Mouse (Mus musculus): ENCODE results near the gene Slc4a1ap. TPM values are rescaled to one million over a fixed set of nuclear protein-coding genes. Genes with fewer than 3 reads are reported as not detected.
"Not testable (repeated sequence)": the region's sequence is repeated elsewhere in the genome, so short reads cannot be mapped to it uniquely, and the experiment has no call there.

Slc4a1ap gene
- polyA plus RNA-seq, 1 experiment: 16.9 TPM

- H3K36me3 ChIP-seq (ENCODE audit: control insufficient read depth, insufficient read depth, low read length): no peaks in the 10 kb centered on the region; the same call in 1 of the 2 replicates
- H3K4me1 ChIP-seq (ENCODE audit: control insufficient read depth, insufficient read depth, low read length): peaks cover 8% of the 10 kb centered on the region
- TF ChIP-seq POLR2A (IDR thresholded peaks at IDR 0.05; ENCODE audit: control insufficient read depth, low read depth, low read length): peak; percentile 75
- TF ChIP-seq CTCF (IDR thresholded peaks at IDR 0.05; ENCODE audit: control insufficient read depth, insufficient read depth, insufficient replicate concordance, low read depth, low read length): no peak
- peak within 1 kb of the TSS; percentile 97 for H3K4me3 ChIP-seq (ENCODE audit: control insufficient read depth, low read depth, low read length)
- H3K27me3 ChIP-seq (ENCODE audit: control insufficient read depth, insufficient read depth, low read length): no peaks in the 10 kb centered on the region
- peak within 1 kb of the TSS; percentile 91 for H3K27ac ChIP-seq (ENCODE audit: control insufficient read depth, insufficient read depth, low read depth, low read length)
Measured at GRCm38 (mm10) chr5:31494513-31495297, 32.1 kb upstream of the Slc4a1ap start, which contains the start of gene Gpn1. TSS of gene Gpn1 (plus strand) at chr5:31494741.

DNA sequence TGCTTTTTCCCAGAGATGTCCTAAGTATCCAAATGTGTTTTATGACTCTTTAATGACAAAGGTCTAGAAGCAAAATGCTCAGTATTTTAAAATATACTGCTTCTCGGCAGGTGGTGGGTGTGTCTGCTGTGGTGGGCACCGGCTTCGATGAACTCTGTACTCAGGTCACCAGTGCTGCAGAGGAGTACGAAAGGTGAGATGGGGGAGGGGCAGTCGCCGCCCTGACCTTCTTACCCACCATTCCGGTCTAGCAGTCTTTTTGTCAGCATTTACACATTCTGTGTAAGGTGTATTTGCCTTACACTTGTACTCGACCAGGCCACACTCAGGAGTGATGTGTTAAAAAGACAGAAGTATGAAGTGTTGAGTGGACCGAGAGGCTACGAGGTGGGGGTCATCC, 22.0 kb upstream of the Slc4a1ap start:
- Histone ChIP-seq H3K36me3 (ENCODE audit: control insufficient read depth, insufficient read depth, low read length) (peaks cover 2% of the 10 kb centered on the region), H3K27ac (ENCODE audit: control insufficient read depth, insufficient read depth, low read depth, low read length) (no peak overlapping the region)
- TF ChIP-seq CTCF (IDR thresholded peaks at IDR 0.05; ENCODE audit: control insufficient read depth, insufficient read depth, insufficient replicate concordance, low read depth, low read length): no peak
- TF ChIP-seq POLR2A (IDR thresholded peaks at IDR 0.05; ENCODE audit: control insufficient read depth, low read depth, low read length): no peak

DNA sequence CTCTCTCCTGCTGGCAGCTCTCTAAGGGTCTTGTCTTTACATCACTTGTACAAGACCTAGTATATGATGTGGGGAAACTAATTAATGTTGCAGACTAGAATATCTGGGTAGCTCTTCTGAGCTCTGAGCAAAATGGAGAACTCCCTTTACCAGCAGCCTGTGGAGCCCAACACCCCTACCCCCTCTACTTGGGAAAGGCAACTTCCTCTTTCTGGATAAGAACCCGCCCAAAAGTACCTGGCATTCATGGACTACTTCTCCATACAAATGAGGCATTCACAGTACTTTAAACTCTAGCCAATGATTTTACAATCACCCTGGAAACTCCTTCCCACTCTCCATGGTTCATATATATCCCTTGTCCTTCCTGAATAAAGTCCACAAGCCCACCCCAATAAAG, 14.3 kb upstream of the Slc4a1ap start:
- Histone ChIP-seq H3K4me1 (ENCODE audit: control insufficient read depth, insufficient read depth, low read length) (no peaks in the 10 kb centered on the region), H3K27ac (ENCODE audit: control insufficient read depth, insufficient read depth, low read depth, low read length) (no peak overlapping the region), H3K36me3 (ENCODE audit: control insufficient read depth, insufficient read depth, low read length) (peaks cover 1% of the 10 kb centered on the region), H3K27me3 (ENCODE audit: control insufficient read depth, insufficient read depth, low read length) (no peaks in the 10 kb centered on the region), H3K4me3 (ENCODE audit: control insufficient read depth, low read depth, low read length) (no peak overlapping the region)
- TF ChIP-seq CTCF (IDR thresholded peaks at IDR 0.05; ENCODE audit: control insufficient read depth, insufficient read depth, insufficient replicate concordance, low read depth, low read length) (no peak), POLR2A (IDR thresholded peaks at IDR 0.05; ENCODE audit: control insufficient read depth, low read depth, low read length) (no peak)

More for the DNA sequence above, 22.0 kb upstream of the Slc4a1ap start:
- Histone ChIP-seq H3K4me1 (ENCODE audit: control insufficient read depth, insufficient read depth, low read length) (no peaks in the 10 kb centered on the region), H3K4me3 (ENCODE audit: control insufficient read depth, low read depth, low read length) (no peak overlapping the region), H3K27me3 (ENCODE audit: control insufficient read depth, insufficient read depth, low read length) (no peaks in the 10 kb centered on the region)

DNA sequence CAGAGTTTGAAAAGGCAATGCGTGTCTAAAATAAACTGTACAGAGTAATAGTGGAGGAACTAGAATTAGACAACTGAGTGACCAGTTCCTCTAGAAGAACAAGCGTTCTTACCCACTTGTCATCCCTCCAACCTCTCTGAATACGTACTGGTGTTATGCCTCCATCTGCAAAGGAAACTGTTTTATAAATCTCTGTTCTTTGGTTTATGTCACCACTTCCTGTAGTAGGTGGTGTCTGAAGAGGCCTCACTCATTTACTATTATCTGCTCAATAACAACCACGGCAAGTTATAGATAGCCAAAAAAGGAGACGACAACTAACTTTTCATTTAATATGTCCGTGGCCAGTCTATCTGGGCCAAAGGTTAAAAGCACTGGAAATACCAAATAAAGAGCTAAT, 6.2 kb upstream of the Slc4a1ap start:
- Histone ChIP-seq H3K36me3 (ENCODE audit: control insufficient read depth, insufficient read depth, low read length) (no peaks in the 10 kb centered on the region; the same call in none of the 2 replicates), H3K27me3 (ENCODE audit: control insufficient read depth, insufficient read depth, low read length) (no peaks in the 10 kb centered on the region), H3K27ac (ENCODE audit: control insufficient read depth, insufficient read depth, low read depth, low read length) (no peak overlapping the region), H3K4me1 (ENCODE audit: control insufficient read depth, insufficient read depth, low read length) (no peaks in the 10 kb centered on the region; the same call in 1 of the 2 replicates), H3K4me3 (ENCODE audit: control insufficient read depth, low read depth, low read length) (no peak overlapping the region)
- no peak for TF ChIP-seq CTCF (IDR thresholded peaks at IDR 0.05; ENCODE audit: control insufficient read depth, insufficient read depth, insufficient replicate concordance, low read depth, low read length)

GRCm38 (mm10) chr5:31527117-31527680, 404 bp downstream of the Slc4a1ap start:
- TF ChIP-seq POLR2A (IDR thresholded peaks at IDR 0.05; ENCODE audit: control insufficient read depth, low read depth, low read length): no peak
- TF ChIP-seq CTCF (IDR thresholded peaks at IDR 0.05; ENCODE audit: control insufficient read depth, insufficient read depth, insufficient replicate concordance, low read depth, low read length): no peak
- H3K27ac ChIP-seq (ENCODE audit: control insufficient read depth, insufficient read depth, low read depth, low read length): peak overlapping the region; percentile 79
- peak overlapping the region; percentile 96 for H3K4me3 ChIP-seq (ENCODE audit: control insufficient read depth, low read depth, low read length)
- H3K27me3 ChIP-seq (ENCODE audit: control insufficient read depth, insufficient read depth, low read length): no peaks in the 10 kb centered on the region
- H3K4me1 ChIP-seq (ENCODE audit: control insufficient read depth, insufficient read depth, low read length): peaks cover 2% of the 10 kb centered on the region
- no peaks in the 10 kb centered on the region; the same call in 1 of the 2 replicates for H3K36me3 ChIP-seq (ENCODE audit: control insufficient read depth, insufficient read depth, low read length)

DNA sequence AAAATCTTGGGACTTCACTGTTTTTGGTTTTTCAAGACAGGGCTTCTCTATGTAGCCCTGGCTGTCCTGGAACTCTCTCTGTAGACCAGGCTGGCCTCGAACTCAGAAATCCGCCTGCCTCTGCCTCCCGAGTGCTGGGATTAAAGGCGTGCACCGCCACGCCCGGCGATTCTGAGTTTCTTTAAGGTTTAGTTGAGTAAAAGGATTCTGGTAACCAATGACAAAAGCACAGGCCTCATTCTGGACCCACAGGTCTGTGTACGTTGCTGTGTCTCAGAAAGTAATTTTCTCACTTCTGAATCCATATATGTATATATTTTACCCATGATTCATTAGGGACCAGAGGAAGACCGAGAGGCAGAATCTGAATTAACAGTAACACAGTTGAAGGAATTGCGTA, 912 bp downstream of the Slc4a1ap start, which contains the start of gene Supt7l:
Gene Supt7l (minus strand): TSS at position 101 of the 400 bp plus-strand sequence.
- Histone ChIP-seq H3K27ac (ENCODE audit: control insufficient read depth, insufficient read depth, low read depth, low read length) (peak within 1 kb of the TSS; percentile 79), H3K4me3 (ENCODE audit: control insufficient read depth, low read depth, low read length) (peak within 1 kb of the TSS; percentile 96)
- H3K36me3 ChIP-seq (ENCODE audit: control insufficient read depth, insufficient read depth, low read length); H3K4me1 ChIP-seq (ENCODE audit: control insufficient read depth, insufficient read depth, low read length); H3K27me3 ChIP-seq (ENCODE audit: control insufficient read depth, insufficient read depth, low read length): not testable (repeated sequence)

GRCm38 (mm10) chr5:31528560-31528959, 1.8 kb downstream of the Slc4a1ap start:
- no peaks in the 10 kb centered on the region for H3K36me3 ChIP-seq (ENCODE audit: control insufficient read depth, insufficient read depth, low read length)
- no peaks in the 10 kb centered on the region for H3K27me3 ChIP-seq (ENCODE audit: control insufficient read depth, insufficient read depth, low read length)
- TF ChIP-seq CTCF (IDR thresholded peaks at IDR 0.05; ENCODE audit: control insufficient read depth, insufficient read depth, insufficient replicate concordance, low read depth, low read length) (no peak), POLR2A (IDR thresholded peaks at IDR 0.05; ENCODE audit: control insufficient read depth, low read depth, low read length) (no peak)
- H3K4me1 ChIP-seq (ENCODE audit: control insufficient read depth, insufficient read depth, low read length): peaks cover 2% of the 10 kb centered on the region
- H3K27ac ChIP-seq (ENCODE audit: control insufficient read depth, insufficient read depth, low read depth, low read length): no peak overlapping the region
- H3K4me3 ChIP-seq (ENCODE audit: control insufficient read depth, low read depth, low read length): no peak overlapping the region
